Mouse (Mus musculus): ENCODE results near the gene Wwox.

GRCm38 (mm10) chr8:115296760-115297159, 857.3 kb downstream of the Wwox start:
- TF ChIP-seq CTCF (IDR thresholded peaks at IDR 0.05) (no peak), EP300 (IDR thresholded peaks at IDR 0.05) (no peak)

Data from lung, postnatal 0 days (tissue).